ENCODE assay signal across 8 mouse cellular contexts in genomic region chr1:180811596-180812462, GRCm38 (mm10). TPM values are rescaled to one million over a fixed set of nuclear protein-coding genes. Genes with fewer than 3 reads are reported as not detected.
DNase-seq lines count a peak whose midpoint lies in the region; ATAC-seq and TF ChIP-seq lines count a peak whose summit lies in the region.

No protein-coding gene starts in this region.

- peak overlapping the region; percentile 60 for H3K4me2 ChIP-seq in hindbrain, embryonic 14.5 days (replicated peaks)
- peak overlapping the region; percentile 67 for H3K4me2 ChIP-seq in liver, postnatal 0 days (ENCODE audit: low read depth, low read length)
- peak overlapping the region; percentile 53 for H3K4me2 ChIP-seq in stomach, embryonic 16.5 days (ENCODE audit: low read depth, low read length)

- WGBS in bone marrow, adult 2 months: under 1% methylated on average over 27 of the region's 27 CpGs
- 5% methylated on average over 27 of the region's 27 CpGs for WGBS in hindbrain, embryonic 14.5 days
- under 1% methylated on average over 27 of the region's 27 CpGs for WGBS in liver, postnatal 0 days (ENCODE audit: insufficient replicate concordance)
- WGBS in stomach, embryonic 16.5 days: under 1% methylated on average over 27 of the region's 27 CpGs

- peak overlapping the region; percentile 100 for H3K27ac ChIP-seq in bone marrow, adult 2 months (ENCODE audit: control insufficient read depth, insufficient read depth, low read depth, low read length, poor library complexity)
- peak overlapping the region; percentile 99 for H3K27ac ChIP-seq in hindbrain, embryonic 14.5 days
- peak overlapping the region; percentile 97 for H3K27ac ChIP-seq in liver, postnatal 0 days (ENCODE audit: low read depth)
- peak overlapping the region; percentile 100 for H3K27ac ChIP-seq in stomach, embryonic 16.5 days (ENCODE audit: low read length)

- peak; percentile 43 for TF ChIP-seq CTCF in bone marrow, adult 2 months (IDR thresholded peaks at IDR 0.05; ENCODE audit: control insufficient read depth, insufficient read depth, low read length)
- peak; percentile 82 for TF ChIP-seq CTCF in liver, postnatal 0 days (IDR thresholded peaks at IDR 0.05; ENCODE audit: low read depth)

- no peaks in the 10 kb centered on the region for H3K27me3 ChIP-seq in hindbrain, embryonic 14.5 days (ENCODE audit: control insufficient read depth, insufficient read depth, low read length)
- H3K27me3 ChIP-seq in liver, postnatal 0 days (ENCODE audit: insufficient read depth, low read length): no peaks in the 10 kb centered on the region
- no peaks in the 10 kb centered on the region for H3K27me3 ChIP-seq in stomach, embryonic 16.5 days (ENCODE audit: control insufficient read depth, insufficient read depth, low read length)

- peak; percentile 56 for DNase-seq in embryo, embryonic 10.5 days (ENCODE audit: low spot score)
- DNase-seq in embryo, embryonic 10 days (ENCODE audit: low spot score): no peak
- DNase-seq in 3T3-L1 (ENCODE audit: low read depth, low spot score): peak; percentile 66
- no peak for DNase-seq in hindbrain, embryonic 14.5 days (ENCODE audit: low spot score)
- DNase-seq in liver, postnatal 0 days: no peak
- no peak for DNase-seq in spleen, postnatal 14 days (ENCODE audit: low spot score in 2 of 2)

- ATAC-seq in hindbrain, embryonic 14.5 days (ENCODE audit: low FRiP score): no peak
- no peak for ATAC-seq in liver, postnatal 0 days
- no peak for ATAC-seq in stomach, embryonic 16.5 days (ENCODE audit: insufficient read depth, low FRiP score)

- peaks cover 41% of the 10 kb centered on the region for H3K36me3 ChIP-seq in hindbrain, embryonic 14.5 days (replicated peaks; ENCODE audit: control insufficient read depth, insufficient read depth)
- peaks cover 41% of the 10 kb centered on the region for H3K36me3 ChIP-seq in liver, postnatal 0 days (replicated peaks; ENCODE audit: insufficient read depth, low read length)
- H3K36me3 ChIP-seq in stomach, embryonic 16.5 days (ENCODE audit: control insufficient read depth, insufficient read depth, low read length): peaks cover 18% of the 10 kb centered on the region; the same call in 1 of the 2 replicates

- TF ChIP-seq EP300 in liver, postnatal 0 days (IDR thresholded peaks at IDR 0.05; ENCODE audit: low read depth): no peak; the same call in 1 of the 2 replicates

- H3K9ac ChIP-seq in hindbrain, embryonic 14.5 days: peak overlapping the region; percentile 92
- peak overlapping the region; percentile 99 for H3K9ac ChIP-seq in liver, postnatal 0 days (replicated peaks)
- peak overlapping the region; percentile 100 for H3K9ac ChIP-seq in stomach, embryonic 16.5 days (ENCODE audit: low read length)

- peaks cover 4% of the 10 kb centered on the region for H3K4me1 ChIP-seq in bone marrow, adult 2 months (ENCODE audit: control insufficient read depth, insufficient read depth, low read length)
- peaks cover 51% of the 10 kb centered on the region for H3K4me1 ChIP-seq in hindbrain, embryonic 14.5 days (replicated peaks; ENCODE audit: control insufficient read depth, insufficient read depth, low read length)
- peaks cover 26% of the 10 kb centered on the region for H3K4me1 ChIP-seq in liver, postnatal 0 days (ENCODE audit: insufficient read depth)
- H3K4me1 ChIP-seq in stomach, embryonic 16.5 days (ENCODE audit: control insufficient read depth, insufficient read depth, low read length): peaks cover 22% of the 10 kb centered on the region

- TF ChIP-seq POLR2A in bone marrow, adult 2 months (IDR thresholded peaks at IDR 0.05; ENCODE audit: borderline replicate concordance, control insufficient read depth, low read depth, low read length): no peak

- H3K4me3 ChIP-seq in bone marrow, adult 2 months (replicated peaks; ENCODE audit: control insufficient read depth, low read depth, low read length): peak overlapping the region; percentile 99
- H3K4me3 ChIP-seq in hindbrain, embryonic 14.5 days (replicated peaks; ENCODE audit: low read length): peak overlapping the region; percentile 81
- H3K4me3 ChIP-seq in liver, postnatal 0 days (ENCODE audit: low read depth, low read length): peak overlapping the region; percentile 83
- peak overlapping the region; percentile 88 for H3K4me3 ChIP-seq in stomach, embryonic 16.5 days (replicated peaks; ENCODE audit: low read length)

- no peaks in the 10 kb centered on the region for H3K9me3 ChIP-seq in hindbrain, embryonic 14.5 days (ENCODE audit: control insufficient read depth, low read length)
- no peaks in the 10 kb centered on the region for H3K9me3 ChIP-seq in liver, postnatal 0 days (ENCODE audit: low read length)
- no peaks in the 10 kb centered on the region for H3K9me3 ChIP-seq in stomach, embryonic 16.5 days (replicated peaks; ENCODE audit: control insufficient read depth, low read length)

RNA-seq across cellular contexts. Expression of gene H3f3a, which starts 1.9 kb away (rescaled TPM):
- 682 and 801 TPM in 2 replicates for polyA plus RNA-seq in bone marrow, adult 2 months (2011; ENCODE audit: insufficient read depth, insufficient read length, low replicate concordance, missing spikeins)
- polyA plus RNA-seq in hindbrain, embryonic 14.5 days (2014; fragmentation: Nextera tagmentation; extraction: Ambion mirVana): 2,816 and 2,951 TPM in 2 replicates
- 1,306 and 1,327 TPM in 2 replicates for polyA plus RNA-seq in liver, postnatal 0 days (2015; fragmentation: Nextera tagmentation; extraction: Ambion mirVana)
- 1,948 and 2,131 TPM in 2 replicates for polyA plus RNA-seq in stomach, embryonic 16.5 days (2015; fragmentation: Nextera tagmentation; extraction: Ambion mirVana)

RNA-seq across cellular contexts. Expression of gene Sde2, which starts 39.1 kb away (rescaled TPM):
- polyA plus RNA-seq in bone marrow, adult 2 months (2011; ENCODE audit: insufficient read depth, insufficient read length, low replicate concordance, missing spikeins): 13.9 and 24.7 TPM in 2 replicates
- 26.9 and 28.2 TPM in 2 replicates for polyA plus RNA-seq in hindbrain, embryonic 14.5 days (2014; fragmentation: Nextera tagmentation; extraction: Ambion mirVana)
- polyA plus RNA-seq in liver, postnatal 0 days (2015; fragmentation: Nextera tagmentation; extraction: Ambion mirVana): 11.5 and 11.8 TPM in 2 replicates
- 34.9 and 36.5 TPM in 2 replicates for polyA plus RNA-seq in stomach, embryonic 16.5 days (2015; fragmentation: Nextera tagmentation; extraction: Ambion mirVana)

Comparison
In these comparisons a context has a peak if more than half of its experiments do, and no peak if none do; other contexts are left out.
1. DNase-seq: peak in embryo, embryonic 10.5 days (single experiment) and 3T3-L1 (single experiment); none in embryo, embryonic 10 days (single experiment), hindbrain, embryonic 14.5 days (single experiment), liver, postnatal 0 days (single experiment) and spleen, postnatal 14 days (0 of 2).
2. Peak in every context shown above with its lines, with median percentiles within 50 percentile points of each other: H3K27ac ChIP-seq, H3K4me3 ChIP-seq, H3K4me2 ChIP-seq and H3K9ac ChIP-seq.